Mouse (Mus musculus): Measurements from ENCODE around the gene 2810021J22Rik. TPM values are rescaled to one million over a fixed set of nuclear protein-coding genes. Genes with fewer than 3 reads are reported as not detected.

Gene 2810021J22Rik
- polyA plus RNA-seq, 1 experiment: 6.7 TPM

DNA sequence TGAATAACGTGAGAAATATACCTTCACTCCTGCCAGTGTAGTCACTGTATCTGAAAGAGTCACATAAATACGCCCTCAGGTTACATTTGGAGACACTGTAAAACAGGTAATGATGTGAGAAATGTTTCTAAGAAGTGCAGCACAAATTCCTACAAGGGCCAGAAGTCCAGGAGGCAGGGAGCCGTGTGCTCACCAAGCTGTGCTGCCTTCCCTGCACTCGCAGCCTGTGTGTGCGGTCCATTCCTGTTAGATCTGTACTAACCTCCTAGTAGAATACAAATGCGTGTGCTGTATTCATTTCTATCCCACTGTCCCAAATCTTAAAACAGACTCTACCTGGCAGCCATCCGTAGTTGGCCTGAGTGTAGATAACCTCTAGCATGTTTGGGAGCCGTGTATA is 6.3 kb upstream of the 2810021J22Rik start:
- no peak overlapping the region for H3K4me3 ChIP-seq (replicated peaks; ENCODE audit: insufficient read depth, low read depth, low read length)
- no peak for DNase-seq
- no peaks in the 10 kb centered on the region for H3K4me1 ChIP-seq (ENCODE audit: control insufficient read depth, insufficient read depth, low read length)
- H3K27me3 ChIP-seq (ENCODE audit: control insufficient read depth, insufficient read depth, low read length): no peaks in the 10 kb centered on the region
- no peak overlapping the region for H3K27ac ChIP-seq (ENCODE audit: insufficient read depth, low read length)
- TF ChIP-seq CTCF (IDR thresholded peaks at IDR 0.05; ENCODE audit: borderline replicate concordance, insufficient read depth, low read depth, low read length) (no peak), POLR2A (IDR thresholded peaks at IDR 0.05; ENCODE audit: borderline replicate concordance, insufficient read depth, low read length) (no peak)
- 96% methylated on average over 8 of the region's 8 CpGs for WGBS

DNA sequence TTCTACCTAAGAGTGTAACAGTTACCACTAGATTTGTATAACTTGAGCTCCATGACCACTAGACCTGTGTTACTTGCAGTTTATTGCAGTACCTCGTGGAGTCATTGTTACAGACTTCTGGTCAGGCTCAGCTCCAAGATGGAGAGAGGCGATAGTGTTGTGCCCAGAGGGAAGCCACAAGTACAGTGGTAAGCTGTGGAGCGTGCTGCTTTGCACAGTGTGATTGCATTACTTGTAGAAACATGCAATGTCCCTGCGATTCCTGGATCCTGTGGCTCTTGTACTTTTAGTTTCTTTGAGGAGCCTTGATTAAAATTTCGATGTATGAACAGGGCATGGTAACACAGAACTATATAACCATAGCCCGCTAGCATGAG is 926 bp downstream of the 2810021J22Rik start:
- TF ChIP-seq CTCF (IDR thresholded peaks at IDR 0.05; ENCODE audit: borderline replicate concordance, insufficient read depth, low read depth, low read length): no peak
- TF ChIP-seq POLR2A (IDR thresholded peaks at IDR 0.05; ENCODE audit: borderline replicate concordance, insufficient read depth, low read length): no peak
- DNase-seq: no peak
- H3K4me3 ChIP-seq (replicated peaks; ENCODE audit: insufficient read depth, low read depth, low read length): peak overlapping the region; percentile 90
- H3K4me1 ChIP-seq (ENCODE audit: control insufficient read depth, insufficient read depth, low read length): peaks cover 4% of the 10 kb centered on the region; the same call in 1 of the 2 replicates
- H3K27me3 ChIP-seq (ENCODE audit: control insufficient read depth, insufficient read depth, low read length): no peaks in the 10 kb centered on the region
- no peak overlapping the region for H3K27ac ChIP-seq (ENCODE audit: insufficient read depth, low read length)
- WGBS: 61% methylated on average over 6 of the region's 6 CpGs

DNA sequence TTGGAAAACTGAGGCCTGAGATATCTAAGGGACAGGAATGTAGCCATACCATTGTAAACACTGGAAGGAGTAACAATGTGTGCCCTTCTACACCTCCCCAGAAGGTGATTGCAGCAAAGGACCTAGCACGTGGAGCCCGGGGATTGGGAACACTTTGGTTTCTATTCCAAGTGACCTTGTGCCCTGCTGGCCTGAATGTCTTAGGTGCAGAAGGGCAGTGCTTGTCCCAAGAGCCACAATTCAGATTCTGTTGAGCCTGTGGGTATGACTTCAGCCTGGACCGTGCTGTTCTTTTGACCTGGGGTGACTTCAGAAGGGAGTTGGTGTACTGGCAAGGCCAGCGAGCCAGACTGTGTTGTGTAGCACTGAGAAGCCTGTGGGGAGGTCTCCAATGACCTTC is 3.9 kb downstream of the 2810021J22Rik start:
- no peak for TF ChIP-seq CTCF (IDR thresholded peaks at IDR 0.05; ENCODE audit: borderline replicate concordance, insufficient read depth, low read depth, low read length)
- no peak for TF ChIP-seq POLR2A (IDR thresholded peaks at IDR 0.05; ENCODE audit: borderline replicate concordance, insufficient read depth, low read length)
- H3K27ac ChIP-seq (ENCODE audit: insufficient read depth, low read length): no peak overlapping the region
- H3K27me3 ChIP-seq (ENCODE audit: control insufficient read depth, insufficient read depth, low read length): no peaks in the 10 kb centered on the region
- no peak overlapping the region for H3K4me3 ChIP-seq (replicated peaks; ENCODE audit: insufficient read depth, low read depth, low read length)
- 89% methylated on average over 4 of the region's 4 CpGs for WGBS
- DNase-seq: no peak
- H3K4me1 ChIP-seq (ENCODE audit: control insufficient read depth, insufficient read depth, low read length): peaks cover 4% of the 10 kb centered on the region; the same call in 1 of the 2 replicates

DNA sequence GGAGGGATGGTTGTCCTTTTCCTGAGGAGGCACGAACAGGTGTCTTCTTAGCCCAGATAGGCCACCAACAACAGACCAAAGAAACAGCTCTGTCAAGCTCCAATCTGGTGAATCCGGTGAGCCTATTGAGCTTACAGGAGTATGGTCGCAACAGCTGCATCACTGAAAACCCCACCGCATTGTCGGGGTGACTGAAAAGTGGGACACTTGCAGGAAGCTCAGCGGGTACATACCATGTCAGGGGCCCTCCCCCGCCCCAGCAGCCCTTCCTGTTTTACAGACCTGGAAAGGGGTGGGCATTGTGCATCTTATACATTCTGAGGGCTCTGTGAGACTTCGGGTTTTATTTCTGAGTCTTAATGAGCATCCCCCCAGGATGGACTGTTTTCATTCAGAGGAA is 16.7 kb downstream of the 2810021J22Rik start:
- Histone ChIP-seq H3K4me3 (replicated peaks; ENCODE audit: insufficient read depth, low read depth, low read length) (no peak overlapping the region), H3K27me3 (ENCODE audit: control insufficient read depth, insufficient read depth, low read length) (no peaks in the 10 kb centered on the region), H3K4me1 (ENCODE audit: control insufficient read depth, insufficient read depth, low read length) (no peaks in the 10 kb centered on the region), H3K27ac (ENCODE audit: insufficient read depth, low read length) (no peak overlapping the region)
- TF ChIP-seq POLR2A (IDR thresholded peaks at IDR 0.05; ENCODE audit: borderline replicate concordance, insufficient read depth, low read length) (no peak), CTCF (IDR thresholded peaks at IDR 0.05; ENCODE audit: borderline replicate concordance, insufficient read depth, low read depth, low read length) (no peak)
- no peak for DNase-seq
- WGBS: 85% methylated on average over 8 of the region's 8 CpGs

DNA sequence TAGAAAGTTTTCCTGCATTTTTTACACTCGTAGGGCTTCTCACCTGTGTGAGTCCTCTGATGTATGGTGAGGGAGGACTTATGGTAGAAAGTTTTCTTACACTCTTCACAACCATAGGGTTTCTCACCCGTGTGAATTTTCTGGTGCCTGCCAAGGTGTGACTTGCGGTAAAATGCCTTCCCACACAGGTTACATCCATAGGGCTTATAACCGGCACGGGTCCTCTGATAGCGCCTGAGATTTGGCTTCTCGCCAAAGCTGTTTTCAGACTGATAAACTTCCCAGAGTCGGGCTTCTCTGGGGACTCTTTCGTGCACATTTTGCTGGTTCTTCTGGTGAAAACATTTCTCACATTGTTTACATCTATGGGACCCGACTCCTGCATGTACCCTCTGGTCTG is 23.5 kb downstream of the 2810021J22Rik start:
- 89% methylated on average over 10 of the region's 10 CpGs for WGBS
- TF ChIP-seq POLR2A (IDR thresholded peaks at IDR 0.05; ENCODE audit: borderline replicate concordance, insufficient read depth, low read length) (no peak), CTCF (IDR thresholded peaks at IDR 0.05; ENCODE audit: borderline replicate concordance, insufficient read depth, low read depth, low read length) (no peak)
- no peaks in the 10 kb centered on the region for H3K27me3 ChIP-seq (ENCODE audit: control insufficient read depth, insufficient read depth, low read length)
- H3K4me1 ChIP-seq (ENCODE audit: control insufficient read depth, insufficient read depth, low read length): no peaks in the 10 kb centered on the region
- no peak overlapping the region for H3K27ac ChIP-seq (ENCODE audit: insufficient read depth, low read length)
- no peak overlapping the region for H3K4me3 ChIP-seq (replicated peaks; ENCODE audit: insufficient read depth, low read depth, low read length)
- DNase-seq: no peak

DNA sequence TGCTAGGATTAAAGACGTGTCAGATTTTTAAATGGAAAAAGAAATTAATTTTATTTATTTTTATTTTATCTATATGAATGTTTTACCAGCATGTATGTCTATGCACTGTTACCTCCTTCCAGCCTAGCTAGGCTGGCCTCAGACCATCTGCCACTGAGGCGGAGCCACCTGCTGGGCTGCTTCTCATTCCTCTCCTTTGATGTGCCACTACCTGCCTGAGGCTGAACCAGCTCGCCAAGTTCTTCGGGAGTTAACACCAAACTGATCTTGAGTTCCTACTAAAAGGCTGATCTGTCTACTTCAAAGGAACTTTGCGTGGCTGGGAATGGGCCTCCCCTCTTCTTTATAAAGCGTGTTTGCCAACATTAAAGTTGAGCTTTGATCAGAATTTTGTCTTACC is 27.4 kb downstream of the 2810021J22Rik start:
- no peak for TF ChIP-seq CTCF (IDR thresholded peaks at IDR 0.05; ENCODE audit: borderline replicate concordance, insufficient read depth, low read depth, low read length)
- TF ChIP-seq POLR2A (IDR thresholded peaks at IDR 0.05; ENCODE audit: borderline replicate concordance, insufficient read depth, low read length): no peak
- WGBS: 62% methylated on average over 6 of the region's 6 CpGs
- H3K27me3 ChIP-seq (ENCODE audit: control insufficient read depth, insufficient read depth, low read length): no peaks in the 10 kb centered on the region
- no peak overlapping the region for H3K4me3 ChIP-seq (replicated peaks; ENCODE audit: insufficient read depth, low read depth, low read length)
- H3K4me1 ChIP-seq (ENCODE audit: control insufficient read depth, insufficient read depth, low read length): peaks cover 5% of the 10 kb centered on the region; the same call in 1 of the 2 replicates
- H3K27ac ChIP-seq (ENCODE audit: insufficient read depth, low read length): no peak overlapping the region
- peak in 1 of 2 experiments; percentile 36 for DNase-seq

DNA sequence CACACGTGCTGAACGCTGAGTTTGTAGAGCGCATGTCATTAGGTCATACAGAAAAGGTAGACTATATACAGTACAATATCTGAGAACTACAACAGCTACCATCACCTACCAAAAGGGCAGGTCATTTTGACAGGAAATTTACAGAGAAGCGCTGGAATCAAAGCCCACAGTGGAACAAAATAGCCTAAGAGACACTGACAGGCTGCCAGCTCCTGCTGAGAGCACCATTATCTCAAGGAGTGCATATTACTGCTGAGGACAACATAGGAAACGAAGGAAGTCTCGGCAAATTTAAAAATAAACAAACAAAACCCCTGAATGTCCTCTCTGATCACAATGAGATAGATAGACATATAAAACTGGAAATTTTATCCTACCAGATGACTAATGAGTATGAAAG is 30.5 kb downstream of the 2810021J22Rik start:
- 46% methylated on average over 6 of the region's 6 CpGs for WGBS
- Histone ChIP-seq H3K27ac (ENCODE audit: insufficient read depth, low read length) (no peak overlapping the region), H3K27me3 (ENCODE audit: control insufficient read depth, insufficient read depth, low read length) (no peaks in the 10 kb centered on the region), H3K4me3 (replicated peaks; ENCODE audit: insufficient read depth, low read depth, low read length) (no peak overlapping the region), H3K4me1 (ENCODE audit: control insufficient read depth, insufficient read depth, low read length) (peaks cover 5% of the 10 kb centered on the region; the same call in 1 of the 2 replicates)
- peak in 1 of 2 experiments; percentile 29 for DNase-seq
- TF ChIP-seq POLR2A (IDR thresholded peaks at IDR 0.05; ENCODE audit: borderline replicate concordance, insufficient read depth, low read length) (no peak), CTCF (IDR thresholded peaks at IDR 0.05; ENCODE audit: borderline replicate concordance, insufficient read depth, low read depth, low read length) (no peak)

DNA sequence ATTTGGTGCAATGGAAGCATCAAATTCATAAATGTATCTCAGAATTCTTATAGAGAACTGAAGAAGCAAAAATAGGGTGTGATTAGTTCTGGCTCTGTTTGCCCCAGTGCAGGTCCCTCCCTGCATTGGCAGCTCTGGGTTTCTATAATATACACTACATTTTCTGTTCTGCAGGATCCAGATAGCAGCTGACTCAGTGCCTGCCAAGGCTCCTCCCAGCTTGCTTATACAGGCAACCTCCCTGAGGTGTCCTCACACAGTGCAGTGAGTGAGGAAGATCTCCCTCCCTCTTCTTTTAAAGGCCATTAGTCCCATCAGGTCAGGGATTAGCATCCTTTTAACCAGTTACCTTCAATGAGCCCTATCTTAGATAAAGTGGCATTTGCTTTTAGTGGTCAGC is 34.1 kb downstream of the 2810021J22Rik start:
- no peak for DNase-seq
- Histone ChIP-seq H3K27me3 (ENCODE audit: control insufficient read depth, insufficient read depth, low read length) (no peaks in the 10 kb centered on the region), H3K4me1 (ENCODE audit: control insufficient read depth, insufficient read depth, low read length) (peaks cover 10% of the 10 kb centered on the region; the same call in 1 of the 2 replicates), H3K27ac (ENCODE audit: insufficient read depth, low read length) (no peak overlapping the region), H3K4me3 (replicated peaks; ENCODE audit: insufficient read depth, low read depth, low read length) (no peak overlapping the region)
- TF ChIP-seq POLR2A (IDR thresholded peaks at IDR 0.05; ENCODE audit: borderline replicate concordance, insufficient read depth, low read length) (no peak), CTCF (IDR thresholded peaks at IDR 0.05; ENCODE audit: borderline replicate concordance, insufficient read depth, low read depth, low read length) (no peak)
